Mouse (Mus musculus) olfactory bulb, adult 2 months (tissue): ENCODE measurements around the gene Atg4d. TPM values are rescaled to one million over a fixed set of nuclear protein-coding genes. Genes with fewer than 3 reads are reported as not detected.

Experiments used
- H3K27ac ChIP-seq: fragments of 200-500 bp; 2 replicates; pipeline ENCODE4 v1.5.1; 2012; ENCODE audit warnings: low read depth, low read length; ENCODE audit not compliant: insufficient read depth
- H3K4me1 ChIP-seq: fragments of 200-500 bp; 2 replicates; pipeline ENCODE4 v1.6.1; 2012; ENCODE audit warnings: low read length; ENCODE audit not compliant: control insufficient read depth, insufficient read depth
- H3K4me3 ChIP-seq: fragments of 200-500 bp; 2 replicates; pipeline ENCODE4 v1.5.1; 2012; ENCODE audit warnings: mild to moderate bottlenecking, low read depth, low read length, moderate library complexity; ENCODE audit not compliant: insufficient read depth
- CTCF ChIP-seq: fragments of 200-500 bp; IDR thresholded peaks from 2 replicates; pipeline ENCODE4 v1.5.1; 2012; ENCODE audit warnings: low read depth, mild to moderate bottlenecking, low read length, moderate library complexity; ENCODE audit not compliant: insufficient read depth
- POLR2A ChIP-seq: fragments of 200-500 bp; IDR thresholded peaks from 2 replicates; pipeline ENCODE4 v1.6.1; 2012; ENCODE audit warnings: mild to moderate bottlenecking, low read depth, low read length, moderate library complexity; ENCODE audit not compliant: insufficient read depth
- WGBS: fragments of 180-500 bp; shearing (Covaris S2); methylation state at CpG from one replicate; pipeline ENCODE4 v1.1.7; 2018; 5-methylcytosine and 5-hydroxymethylcytosine counted together
- polyA plus RNA-seq: library from polyadenylated mRNA; stranded (reverse); fragments of >200 nt; gene quantifications from 2 replicates; pipeline ENCODE4 v1.2.4, GENCODE M21; 2012; ENCODE audit warnings: low replicate concordance; ENCODE audit not compliant: missing spikeins, insufficient read depth, insufficient read length

Atg4d gene
- polyA plus RNA-seq, 1 experiment = not detected

DNA sequence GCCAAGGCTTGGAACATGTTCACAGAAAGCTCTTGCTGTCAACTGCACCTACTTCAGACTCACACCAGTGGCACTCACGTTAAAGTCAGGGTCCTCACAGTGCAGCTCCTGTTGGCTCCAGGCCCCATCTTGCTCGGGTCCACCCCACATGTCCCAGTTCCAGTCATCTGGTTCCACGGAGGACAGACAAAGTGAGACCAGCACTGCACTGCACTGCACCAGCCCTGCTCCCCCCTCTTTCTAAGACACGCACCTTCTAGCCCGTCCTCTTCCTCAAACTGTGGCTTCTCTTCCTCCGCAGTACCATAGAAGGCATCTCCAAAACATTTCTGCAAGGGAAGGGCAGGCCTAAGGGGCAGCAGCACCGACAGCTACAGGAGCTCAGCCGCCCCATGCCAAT, 11.2 kb downstream of the Atg4d start:
- no peak for TF ChIP-seq CTCF
- H3K4me3 ChIP-seq = no peak overlapping the region
- 78% methylated on average over 8 of the region's 8 CpGs for WGBS
- H3K27ac ChIP-seq = no peak overlapping the region
- no peaks in the 10 kb centered on the region for H3K4me1 ChIP-seq

GRCm38 (mm10) chr9:21277776-21278175, 12.7 kb downstream of the Atg4d start:
- H3K27ac ChIP-seq = no peak overlapping the region
- H3K4me1 ChIP-seq = no peaks in the 10 kb centered on the region
- TF ChIP-seq CTCF = no peak
- no peak for TF ChIP-seq POLR2A
- WGBS = 83% methylated on average over 5 of the region's 5 CpGs
- no peak overlapping the region for H3K4me3 ChIP-seq

- H3K27ac ChIP-seq = no peak overlapping the region
- no peak overlapping the region for H3K4me3 ChIP-seq
- peaks cover 10% of the 10 kb centered on the region for H3K4me1 ChIP-seq
- WGBS = 89% methylated on average over 5 of the region's 5 CpGs
- TF ChIP-seq CTCF = no peak
- TF ChIP-seq POLR2A = no peak
These were observed 18.5 kb downstream of the Atg4d start for GRCm38 (mm10) chr9:21283591-21283990.

DNA sequence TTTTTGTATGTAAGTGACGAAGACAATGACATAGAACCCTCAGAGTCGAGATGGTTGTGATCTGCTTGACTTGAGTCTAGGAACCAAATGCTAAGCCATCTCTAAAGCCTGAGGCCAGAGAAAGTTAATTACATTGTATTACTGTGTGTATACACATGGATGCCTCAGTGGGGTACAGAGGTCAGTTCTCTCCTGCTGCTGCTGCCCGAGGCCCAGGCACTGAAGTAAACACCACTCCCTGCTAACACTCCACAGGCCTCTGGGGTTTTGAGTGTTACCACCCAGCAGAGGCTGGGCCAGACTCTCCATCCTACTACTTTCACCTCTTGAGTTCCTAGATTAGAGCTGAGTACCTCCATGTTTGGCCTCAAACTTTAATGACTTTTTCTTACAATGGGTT, 18.9 kb downstream of the Atg4d start:
- TF ChIP-seq CTCF (no peak), POLR2A (no peak)
- Histone ChIP-seq H3K4me1 (peaks cover 13% of the 10 kb centered on the region), H3K27ac (no peak overlapping the region), H3K4me3 (no peak overlapping the region)
- 84% methylated on average over 3 of the region's 3 CpGs for WGBS

GRCm38 (mm10) chr9:21286753-21287152, 21.7 kb downstream of the Atg4d start:
- peaks cover 17% of the 10 kb centered on the region for H3K4me1 ChIP-seq
- WGBS = 56% methylated on average over 3 of the region's 3 CpGs
- no peak overlapping the region for H3K27ac ChIP-seq
- TF ChIP-seq POLR2A (no peak), CTCF (no peak)
- H3K4me3 ChIP-seq = no peak overlapping the region

DNA sequence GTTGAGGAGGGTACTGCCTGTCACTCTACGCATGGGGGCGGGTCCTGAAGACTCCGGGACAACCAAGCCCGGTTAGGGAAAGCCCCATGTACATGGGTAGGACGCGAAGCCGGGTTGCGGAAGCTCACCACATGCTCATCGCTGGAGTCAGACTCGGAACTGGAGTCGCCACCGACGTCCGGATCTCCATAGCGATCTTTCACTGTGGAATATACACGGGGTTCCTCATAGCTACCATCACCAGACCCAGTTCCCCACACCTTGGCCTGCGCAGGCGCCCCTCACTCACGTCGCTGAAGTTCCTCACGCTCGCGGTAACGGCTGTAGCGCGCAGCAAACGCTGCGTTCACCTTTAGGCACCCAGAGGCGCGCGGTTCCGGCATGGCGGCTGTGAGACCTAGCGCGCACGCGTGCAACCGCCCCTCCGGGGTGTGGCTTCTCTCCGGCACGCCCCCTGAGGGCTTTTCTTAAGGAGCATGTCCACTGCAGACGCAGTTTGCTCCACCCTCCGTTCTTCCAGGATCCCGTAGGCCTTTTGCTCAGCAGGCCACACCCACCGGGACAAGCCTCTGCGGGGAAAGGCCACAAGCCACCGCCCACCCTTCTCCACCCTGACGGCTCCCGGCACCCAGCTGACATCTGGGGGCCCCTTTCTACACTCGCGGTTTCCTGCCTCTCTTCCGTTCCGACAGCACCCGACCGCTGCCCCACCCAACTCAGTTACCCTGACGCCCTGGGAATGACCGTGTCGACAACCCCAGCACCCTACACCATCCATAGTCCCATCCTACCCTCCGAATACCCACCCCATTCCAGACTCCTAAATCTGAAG, 22.7 kb downstream of the Atg4d start, which contains the start of gene Kri1:
TSS of gene Kri1 (minus strand) at position 399 of the 832 bp plus-strand sequence.
- peak within 1 kb of the TSS; percentile 89 for H3K4me3 ChIP-seq
- H3K4me1 ChIP-seq = peaks cover 17% of the 10 kb centered on the region
- H3K27ac ChIP-seq = peak within 1 kb of the TSS; percentile 83
- TF ChIP-seq POLR2A = peak; percentile 86
- no peak for TF ChIP-seq CTCF
- WGBS = under 1% methylated on average over 59 of the region's 59 CpGs

- peak overlapping the region; percentile 89 for H3K4me3 ChIP-seq
- peak overlapping the region; percentile 83; the same call in 1 of the 2 replicates for H3K27ac ChIP-seq
- 73% methylated on average over 13 of the region's 13 CpGs for WGBS
- TF ChIP-seq CTCF = no peak
- no peak for TF ChIP-seq POLR2A
- H3K4me1 ChIP-seq = peaks cover 17% of the 10 kb centered on the region
These were observed 23.6 kb downstream of the Atg4d start for GRCm38 (mm10) chr9:21288404-21289336.

DNA sequence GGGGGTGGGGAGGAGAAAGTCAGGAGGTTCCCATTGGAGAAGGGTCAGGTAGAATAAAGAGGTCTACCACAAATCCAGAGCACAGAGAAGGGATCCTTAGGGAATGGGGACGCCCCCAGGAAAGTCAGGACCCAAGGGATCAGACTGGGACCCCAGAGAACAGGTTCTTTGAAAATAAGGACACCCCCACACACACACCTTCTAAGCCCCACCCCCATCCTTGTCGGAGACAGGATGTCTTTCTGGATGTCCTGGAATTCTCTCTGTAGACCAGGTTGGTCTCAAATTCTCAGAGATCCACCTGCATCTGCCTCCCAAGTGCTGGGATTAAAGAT, 24.2 kb downstream of the Atg4d start:
- TF ChIP-seq CTCF (no peak), POLR2A (no peak)
- 98% methylated on average over 2 of the region's 2 CpGs for WGBS
- Histone ChIP-seq H3K4me1 (peaks cover 17% of the 10 kb centered on the region), H3K27ac (no peak overlapping the region), H3K4me3 (no peak overlapping the region)

DNA sequence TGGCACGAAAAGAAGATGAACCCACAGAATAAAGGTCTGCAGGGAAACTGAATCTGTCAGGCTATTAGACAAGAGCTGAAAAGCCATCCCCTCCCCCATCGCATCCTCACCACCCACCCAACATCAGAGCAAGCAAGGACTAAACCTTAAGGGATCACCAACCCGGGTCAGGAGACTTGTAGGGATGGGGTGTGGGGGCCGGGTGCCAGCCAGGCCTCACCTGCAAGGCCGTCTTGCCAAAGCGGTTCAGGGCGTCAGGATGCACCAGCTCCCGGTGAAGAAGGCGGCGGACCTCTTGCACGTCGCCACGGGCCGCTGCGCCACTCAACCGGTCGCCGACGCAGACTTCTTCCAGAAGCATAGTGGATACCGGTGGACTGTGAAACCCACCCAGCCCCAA, 25.5 kb downstream of the Atg4d start:
- Histone ChIP-seq H3K4me3 (peak overlapping the region; percentile 81), H3K27ac (peak overlapping the region; percentile 81), H3K4me1 (peaks cover 17% of the 10 kb centered on the region)
- under 1% methylated on average over 20 of the region's 20 CpGs for WGBS
- TF ChIP-seq CTCF (no peak), POLR2A (no peak)
